Mouse (Mus musculus) hindbrain, postnatal 0 days (tissue): Measurements from ENCODE around the gene Ift80. TPM values are rescaled to one million over a fixed set of nuclear protein-coding genes. Genes with fewer than 3 reads are reported as not detected.
A peak's percentile ranks its signal among the peaks of the same experiment; 100 is the strongest.
"Not testable (repeated sequence)": the region's sequence is repeated elsewhere in the genome, so short reads cannot be mapped to it uniquely, and the experiment has no call there.

Experiments
- ATAC-seq: fragments of 200-750 bp; cut with Nextera tagmentation; 2 replicates; pipeline ENCODE4 v1.8.0; 2017; ENCODE audit warnings: mild to moderate bottlenecking, moderate TSS enrichment, moderate library complexity
- DNase-seq: peaks from one replicate; pipeline ENCODE4 v3.0.0-alpha.2; 2015; ENCODE audit warnings: low spot score
- H3K27ac ChIP-seq: fragments of 300-500 bp; sonication (generic); 2 replicates; pipeline ENCODE4 v1.5.1; 2014; ENCODE audit warnings: mild to moderate bottlenecking
- H3K27me3 ChIP-seq: fragments of 300-500 bp; sonication (generic); 2 replicates; pipeline ENCODE4 v1.6.1; 2014; ENCODE audit warnings: low read length, mixed read lengths; ENCODE audit not compliant: insufficient read depth
- H3K36me3 ChIP-seq: fragments of 300-500 bp; sonication (generic); 2 replicates; pipeline ENCODE4 v1.6.1; 2014; ENCODE audit warnings: low read length, mixed read lengths; ENCODE audit not compliant: insufficient read depth
- H3K4me1 ChIP-seq: fragments of 300-500 bp; sonication (generic); 2 replicates; pipeline ENCODE4 v1.6.1; 2014; ENCODE audit warnings: antibody characterized with exemption, low read length, mixed read lengths; ENCODE audit not compliant: insufficient read depth
- H3K4me2 ChIP-seq: fragments of 300-500 bp; sonication (generic); 2 replicates; pipeline ENCODE4 v1.6.1; 2014; ENCODE audit warnings: low read depth, mild to moderate bottlenecking, low read length, moderate library complexity, mixed read lengths
- H3K4me3 ChIP-seq: fragments of 300-500 bp; sonication (generic); 2 replicates; pipeline ENCODE4 v1.5.1; 2014; ENCODE audit warnings: low read length
- H3K9ac ChIP-seq: fragments of 300-500 bp; sonication (generic); replicated peaks from 2 replicates; pipeline ENCODE4 v1.6.1; 2014; ENCODE audit warnings: mild to moderate bottlenecking, low read length, moderate library complexity, mixed read lengths
- H3K9me3 ChIP-seq: fragments of 300-500 bp; sonication (generic); 2 replicates; pipeline ENCODE4 v1.6.1; 2016; ENCODE audit warnings: low read length, mixed read lengths
- CTCF ChIP-seq: IDR thresholded peaks from 2 replicates; pipeline ENCODE4 v1.5.1; 2016; ENCODE audit warnings: antibody characterized with exemption, control low read depth, low read depth
- whole genome bisulfite sequencing: fragments of 180-500 bp; shearing (Covaris S2); extraction: QIAGEN DNeasy Blood & Tissue Kit; methylation state at CpG from one replicate; pipeline ENCODE4 v1.1.7; 2014; 5-methylcytosine and 5-hydroxymethylcytosine counted together
- polyA plus RNA-seq: library from polyadenylated mRNA; unstranded; fragments of >200 nt; fragmentation: Nextera tagmentation; extraction: Ambion mirVana; gene quantifications from 2 replicates; pipeline ENCODE4 v1.2.1, GENCODE M21; 2015
- total RNA-seq: library from RNA; depleted of rRNA; stranded (reverse); fragments of >200 nt; gene quantifications from 2 replicates; pipeline ENCODE4 v1.2.3, GENCODE M21; 2014

The Ift80 gene
- total and polyA plus RNA-seq, 2 experiments from 2014 or later, result 5.3 to 7.7 TPM

- WGBS, result 93% methylated on average over 2 of the region's 2 CpGs
- ATAC-seq, result no peak
- H3K4me2 ChIP-seq, result no peak overlapping the region
- DNase-seq, result peak; percentile 12
- no peak overlapping the region for H3K4me3 ChIP-seq
- H3K9ac ChIP-seq, result no peak overlapping the region
- no peaks in the 10 kb centered on the region for H3K27me3 ChIP-seq
- H3K4me1 ChIP-seq, result no peaks in the 10 kb centered on the region
- peaks cover 9% of the 10 kb centered on the region; the same call in 1 of the 2 replicates for H3K36me3 ChIP-seq
- no peak overlapping the region for H3K27ac ChIP-seq
- TF ChIP-seq CTCF, result peak; percentile 43
- no peaks in the 10 kb centered on the region for H3K9me3 ChIP-seq
Measured at GRCm38 (mm10) chr3:69020285-69020684, 15.9 kb upstream of the Ift80 start.

GRCm38 (mm10) chr3:69018635-69019034 is 14.3 kb upstream of the Ift80 start:
- H3K27me3 ChIP-seq, DNase-seq, H3K4me2 ChIP-seq, H3K4me1 ChIP-seq, ATAC-seq, H3K9me3 ChIP-seq, H3K9ac ChIP-seq, H3K36me3 ChIP-seq, H3K4me3 ChIP-seq, H3K27ac ChIP-seq: not testable (repeated sequence)
- 97% methylated on average over 2 of the region's 2 CpGs for WGBS

GRCm38 (mm10) chr3:69017181-69017580 is 12.8 kb upstream of the Ift80 start:
- no peak for TF ChIP-seq CTCF
- no peak overlapping the region for H3K4me2 ChIP-seq

GRCm38 (mm10) chr3:69008873-69009272 is 4.5 kb upstream of the Ift80 start:
- Histone ChIP-seq H3K27ac (no peak overlapping the region), H3K4me2 (no peak overlapping the region), H3K9me3 (no peaks in the 10 kb centered on the region), H3K9ac (no peak overlapping the region), H3K4me3 (no peak overlapping the region), H3K27me3 (no peaks in the 10 kb centered on the region), H3K36me3 (no peaks in the 10 kb centered on the region), H3K4me1 (no peaks in the 10 kb centered on the region)
- ATAC-seq, result no peak
- no peak for TF ChIP-seq CTCF
- WGBS, result 81% methylated on average over 2 of the region's 2 CpGs
- DNase-seq, result no peak

More at GRCm38 (mm10) chr3:69017181-69017580, 12.8 kb upstream of the Ift80 start:
- H3K9me3 ChIP-seq, result no peaks in the 10 kb centered on the region
- no peak for ATAC-seq
- H3K9ac ChIP-seq, result no peak overlapping the region
- H3K27ac ChIP-seq, result no peak overlapping the region
- no peaks in the 10 kb centered on the region for H3K27me3 ChIP-seq
- H3K36me3 ChIP-seq, result peaks cover 9% of the 10 kb centered on the region; the same call in 1 of the 2 replicates
- DNase-seq, result no peak
- WGBS, result 95% methylated on average over 3 of the region's 3 CpGs
- no peaks in the 10 kb centered on the region for H3K4me1 ChIP-seq
- no peak overlapping the region for H3K4me3 ChIP-seq

GRCm38 (mm10) chr3:69006246-69006760 is 1.9 kb upstream of the Ift80 start:
- no peaks in the 10 kb centered on the region; the same call in 1 of the 2 replicates for H3K4me1 ChIP-seq
- H3K27ac ChIP-seq, result peak overlapping the region; percentile 82
- no peaks in the 10 kb centered on the region for H3K36me3 ChIP-seq
- H3K27me3 ChIP-seq, result no peaks in the 10 kb centered on the region
- DNase-seq (no peak), ATAC-seq (no peak)
- no peaks in the 10 kb centered on the region for H3K9me3 ChIP-seq
- no peak for TF ChIP-seq CTCF
- 6% methylated on average over 21 of the region's 21 CpGs for WGBS
- peak overlapping the region; percentile 91 for H3K4me3 ChIP-seq
- peak overlapping the region; percentile 77 for H3K4me2 ChIP-seq
- H3K9ac ChIP-seq, result peak overlapping the region; percentile 65

GRCm38 (mm10) chr3:69005338-69006245 is 1.2 kb upstream of the Ift80 start:
- H3K9ac ChIP-seq, result peak overlapping the region; percentile 65
- no peaks in the 10 kb centered on the region; the same call in 1 of the 2 replicates for H3K4me1 ChIP-seq
- DNase-seq, result peak; percentile 56
- peak; percentile 40 for ATAC-seq
- H3K27me3 ChIP-seq, result no peaks in the 10 kb centered on the region
- H3K27ac ChIP-seq, result peak overlapping the region; percentile 82
- H3K4me3 ChIP-seq, result peak overlapping the region; percentile 91
- no peaks in the 10 kb centered on the region for H3K9me3 ChIP-seq
- peak; percentile 22; the same call in 1 of the 2 replicates for TF ChIP-seq CTCF
- H3K36me3 ChIP-seq, result no peaks in the 10 kb centered on the region
- under 1% methylated on average over 70 of the region's 72 CpGs for WGBS
- peak overlapping the region; percentile 77 for H3K4me2 ChIP-seq
